Mouse (Mus musculus) C2C12 (cell line): ENCODE results near the gene Thyn1.

ENCODE experiments used
- CEBPB ChIP-seq: IDR thresholded peaks from one replicate; pipeline ENCODE4 v1.6.1; 2011; ENCODE audit warnings: low read depth, mild to moderate bottlenecking, control low read depth, moderate library complexity
- CTCF ChIP-seq: IDR thresholded peaks from one replicate; pipeline ENCODE4 v1.5.1; 2011; ENCODE audit not compliant: control insufficient read depth, insufficient read depth, insufficient read length
- MAX ChIP-seq: IDR thresholded peaks from one replicate; pipeline ENCODE4 v1.6.1; 2011; ENCODE audit warnings: mild to moderate bottlenecking, control low read depth
- MYOG ChIP-seq: IDR thresholded peaks from one replicate; pipeline ENCODE4 v1.6.1; 2011; ENCODE audit not compliant: control insufficient read depth, insufficient read length; ENCODE audit errors: extremely low read depth

DNA sequence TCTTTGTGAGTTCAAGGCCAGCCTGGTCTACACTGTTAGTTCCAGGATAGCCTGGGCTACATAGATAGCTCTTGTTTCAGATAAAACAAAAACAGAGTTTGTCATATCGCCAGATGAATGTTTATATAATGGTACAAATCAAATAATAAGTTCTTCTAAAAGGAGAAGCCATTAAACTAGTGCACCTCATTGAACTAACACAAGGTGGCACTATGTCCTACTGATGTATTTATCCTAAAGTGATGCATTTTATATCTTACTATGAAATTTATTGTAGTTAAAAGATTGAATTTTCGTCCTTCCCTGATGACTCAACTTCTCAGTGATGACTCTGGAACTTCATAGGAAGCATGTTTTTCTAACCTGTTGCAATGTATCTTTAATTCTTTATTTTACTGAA lies 50.0 kb downstream of the Thyn1 start:
- TF ChIP-seq CEBPB (no peak), CTCF (no peak), MYOG (no peak), MAX (no peak)
